Mouse (Mus musculus): ENCODE data around the gene Tnik.

Tnik gene

GRCm38 (mm10) chr3:28551756-28552155, 288.7 kb downstream of the Tnik start:
- peak in 1 of 2 experiments; percentile 56 for DNase-seq

- DNase-seq = peak; percentile 70 to 80
Observed at GRCm38 (mm10) chr3:28554934-28555333, 291.9 kb downstream of the Tnik start.

- no peak for DNase-seq
Observed at GRCm38 (mm10) chr3:28555795-28556570, 293.0 kb downstream of the Tnik start.

- DNase-seq = peak; percentile 72 to 76
Observed at GRCm38 (mm10) chr3:28558328-28558871, 295.4 kb downstream of the Tnik start.

GRCm38 (mm10) chr3:28561408-28561807, 298.4 kb downstream of the Tnik start:
- DNase-seq = no peak

GRCm38 (mm10) chr3:28562612-28563332, 299.8 kb downstream of the Tnik start:
- DNase-seq = peak in 1 of 2 experiments; percentile 63

- DNase-seq = peak in 1 of 2 experiments; percentile 53
Observed at GRCm38 (mm10) chr3:28564370-28565357, 301.6 kb downstream of the Tnik start.

GRCm38 (mm10) chr3:28577301-28577700, 314.3 kb downstream of the Tnik start:
- DNase-seq = peak; percentile 70 to 73

- DNase-seq = peak; percentile 34 to 40
Observed at GRCm38 (mm10) chr3:28578950-28579615, 316.1 kb downstream of the Tnik start.

GRCm38 (mm10) chr3:28585750-28586465, 322.9 kb downstream of the Tnik start:
- DNase-seq = no peak

GRCm38 (mm10) chr3:28587808-28588207, 324.8 kb downstream of the Tnik start:
- DNase-seq = no peak

- DNase-seq = peak; percentile 87 to 91
Observed at GRCm38 (mm10) chr3:28591345-28591744, 328.3 kb downstream of the Tnik start.

GRCm38 (mm10) chr3:28593922-28594321, 330.9 kb downstream of the Tnik start:
- DNase-seq = no peak

GRCm38 (mm10) chr3:28599476-28599875, 336.5 kb downstream of the Tnik start:
- DNase-seq = no peak

GRCm38 (mm10) chr3:28606741-28607140, 343.7 kb downstream of the Tnik start:
- DNase-seq = no peak

GRCm38 (mm10) chr3:28612330-28612729, 349.3 kb downstream of the Tnik start:
- no peak for DNase-seq

GRCm38 (mm10) chr3:28616386-28616785, 353.4 kb downstream of the Tnik start:
- no peak for DNase-seq

GRCm38 (mm10) chr3:28617008-28617627, 354.1 kb downstream of the Tnik start:
- peak; percentile 13 for DNase-seq

GRCm38 (mm10) chr3:28621792-28622191, 358.8 kb downstream of the Tnik start:
- no peak for DNase-seq

GRCm38 (mm10) chr3:28626816-28627215, 363.8 kb downstream of the Tnik start:
- no peak for DNase-seq

- DNase-seq = no peak
Observed at GRCm38 (mm10) chr3:28636778-28637177, 373.8 kb downstream of the Tnik start.
